Mouse (Mus musculus): Measurements from ENCODE around the gene Dcst1. TPM values are rescaled to one million over a fixed set of nuclear protein-coding genes. Genes with fewer than 3 reads are reported as not detected.

Gene Dcst1
- polyA plus RNA-seq (2012; rRNA removed) = 0.05 and 0.10 TPM in 2 replicates

DNA sequence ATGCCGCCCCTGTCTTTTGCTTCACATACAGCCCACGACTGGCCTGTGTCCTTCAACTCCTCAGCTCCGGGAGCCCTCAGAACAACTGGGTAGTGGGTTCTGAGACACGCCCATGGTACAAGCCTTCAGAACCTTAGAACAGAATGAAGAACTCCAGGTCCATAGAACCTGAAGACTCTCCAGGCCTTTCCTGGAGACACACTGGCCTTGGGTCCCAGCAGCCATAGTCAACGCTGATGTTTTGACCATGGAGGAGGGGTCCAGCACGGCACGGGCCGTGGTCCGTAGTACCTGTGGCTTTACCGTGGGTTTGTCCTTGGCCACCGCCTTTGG, at the start of gene Dcst1:
Gene Dcst1 (minus strand): TSS at position 101 of the 333 bp plus-strand sequence.

DNA sequence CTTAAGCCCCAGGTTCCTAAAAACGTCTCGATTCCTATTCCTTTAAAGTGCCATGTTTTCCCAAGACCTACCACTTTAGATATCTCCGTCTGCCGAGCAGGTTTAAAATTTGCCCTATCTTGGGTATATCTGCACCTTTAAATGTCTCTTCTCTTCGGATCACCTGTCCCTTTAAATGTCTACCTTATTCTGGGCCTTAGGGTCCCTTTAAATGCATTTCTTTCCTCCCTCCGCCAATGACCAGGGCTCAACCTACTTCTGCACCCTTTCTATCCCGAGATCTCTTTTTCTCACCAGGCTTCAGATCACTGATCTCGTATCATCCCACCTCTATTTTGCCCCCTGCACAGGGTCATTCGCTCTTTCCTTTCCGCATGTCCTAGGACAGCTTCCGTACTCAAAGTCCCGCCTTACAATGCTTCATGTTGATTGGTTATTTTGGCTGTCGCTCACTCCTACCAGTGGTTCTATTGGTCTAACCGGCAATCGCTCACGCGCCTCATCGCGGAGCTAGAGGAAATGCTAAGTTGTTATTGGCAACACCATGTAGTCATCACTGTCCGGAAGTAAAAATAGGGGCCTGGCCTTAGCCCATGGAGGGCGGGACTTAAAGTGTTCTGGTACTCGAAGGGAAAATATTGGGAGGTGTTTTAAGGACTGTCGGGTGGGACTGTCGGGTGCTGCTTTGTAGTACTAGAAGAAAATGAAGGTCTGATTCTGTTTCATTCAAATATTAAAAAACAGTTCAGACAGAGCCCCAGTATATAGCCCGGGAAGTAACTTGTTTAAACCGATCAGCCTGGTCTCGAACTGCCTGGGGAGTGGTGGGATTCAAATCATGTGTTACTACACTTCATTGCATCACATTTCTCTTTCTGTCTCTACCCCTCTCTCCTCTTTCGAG, 46.7 kb upstream of the Dcst1 start, which contains the start of gene Flad1:
Gene Flad1 (minus strand): TSS at position 381 of the 904 bp plus-strand sequence.

DNA sequence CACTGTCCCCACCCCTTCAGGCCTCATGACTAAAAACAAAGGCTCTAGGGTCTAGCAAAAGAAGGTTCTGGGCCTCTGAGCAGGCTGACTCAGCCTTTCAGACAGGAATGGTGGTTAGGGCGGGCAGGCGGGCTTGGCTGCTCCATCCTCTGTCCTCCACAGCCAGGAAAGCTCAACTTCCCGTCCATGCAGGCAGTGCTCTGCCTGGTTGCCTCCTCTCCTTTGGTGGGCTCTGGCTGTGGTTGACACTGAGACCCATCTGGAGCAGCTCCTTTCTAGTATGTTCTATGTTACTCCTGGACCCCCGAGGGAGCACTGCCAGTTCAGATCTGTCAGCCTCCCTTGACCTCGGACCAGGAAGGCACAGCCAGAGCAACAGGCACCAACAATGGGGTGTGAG, 37.6 kb upstream of the Dcst1 start, which contains the start of gene Lenep:
Gene Lenep (minus strand): TSS at position 101 of the 400 bp plus-strand sequence.

GRCm38 (mm10) chr3:89394006-89394893, 29.2 kb upstream of the Dcst1 start, which contains the start of gene Zbtb7b:
Zbtb7b (minus strand) TSS chr3:89394776.

DNA sequence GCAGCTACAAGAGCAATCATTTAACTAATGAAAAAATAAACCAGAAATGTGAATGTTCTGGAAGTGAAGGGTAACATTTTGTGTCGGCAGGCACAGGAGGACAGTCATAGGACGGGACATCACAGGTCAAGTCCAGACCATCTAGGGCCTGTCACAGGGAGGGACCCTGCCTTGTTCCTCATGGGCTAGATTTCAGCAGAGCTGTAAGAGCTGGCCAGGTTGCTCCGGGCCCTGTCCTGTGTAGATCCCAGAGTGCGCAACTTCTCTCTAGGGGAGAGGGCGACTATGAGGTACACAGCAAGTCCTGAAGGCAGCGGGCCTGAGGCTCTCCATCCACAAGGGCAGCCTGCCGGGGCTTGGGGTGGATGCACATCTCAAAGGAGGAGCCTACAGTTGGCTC, 3.4 kb downstream of the Dcst1 start, which contains the start of gene Dcst2:
Gene Dcst2 (plus strand): TSS at position 301 of the 400 bp plus-strand sequence.

GRCm38 (mm10) chr3:89349869-89350501, 15.1 kb downstream of the Dcst1 start, which contains the start of gene Adam15:
Adam15 (minus strand) TSS chr3:89349996.

DNA sequence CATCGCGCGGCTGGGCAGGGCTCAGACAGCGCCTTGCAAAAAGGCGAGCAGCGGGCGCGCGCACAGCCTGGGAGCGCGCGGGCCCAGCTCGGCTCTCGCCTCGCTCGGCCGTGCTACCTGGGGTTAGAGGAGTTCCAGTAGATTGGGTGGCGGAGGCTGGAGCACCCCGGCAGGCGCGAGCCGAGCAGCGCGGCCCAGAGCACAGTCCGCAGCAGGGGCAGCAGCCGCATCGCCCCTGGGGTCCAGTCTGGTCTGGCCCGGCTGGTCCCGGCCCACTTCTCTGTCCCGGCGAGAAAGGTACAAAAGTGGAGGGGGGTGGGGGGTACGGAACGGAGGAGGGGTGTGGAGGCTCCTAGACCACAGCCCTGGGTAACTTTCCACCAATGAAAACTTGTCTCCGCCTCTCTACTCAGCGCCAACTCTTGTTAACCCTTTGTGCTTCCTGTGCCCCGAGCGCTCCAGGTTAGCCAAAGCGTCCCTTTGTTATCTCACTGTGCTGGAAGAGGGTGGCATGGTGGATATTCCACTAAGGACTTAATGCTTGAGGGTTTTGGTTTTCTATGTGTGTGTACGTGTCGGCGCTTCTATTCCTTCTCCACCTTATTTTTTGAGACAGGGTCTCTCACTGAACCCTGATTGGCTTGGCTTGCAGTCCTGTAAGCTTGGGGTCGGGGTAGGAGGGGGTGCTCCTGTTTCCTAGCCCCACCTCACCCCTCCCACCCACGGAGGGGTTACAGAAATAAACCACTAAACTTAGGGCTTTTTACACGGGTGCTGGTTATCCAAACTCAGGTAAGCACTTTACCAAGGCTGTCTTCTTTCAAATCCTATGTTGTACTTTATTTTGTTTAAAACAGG, 27.1 kb downstream of the Dcst1 start, which contains the start of gene Efna4:
Gene Efna4 (minus strand): TSS at position 308 of the 858 bp plus-strand sequence.

DNA sequence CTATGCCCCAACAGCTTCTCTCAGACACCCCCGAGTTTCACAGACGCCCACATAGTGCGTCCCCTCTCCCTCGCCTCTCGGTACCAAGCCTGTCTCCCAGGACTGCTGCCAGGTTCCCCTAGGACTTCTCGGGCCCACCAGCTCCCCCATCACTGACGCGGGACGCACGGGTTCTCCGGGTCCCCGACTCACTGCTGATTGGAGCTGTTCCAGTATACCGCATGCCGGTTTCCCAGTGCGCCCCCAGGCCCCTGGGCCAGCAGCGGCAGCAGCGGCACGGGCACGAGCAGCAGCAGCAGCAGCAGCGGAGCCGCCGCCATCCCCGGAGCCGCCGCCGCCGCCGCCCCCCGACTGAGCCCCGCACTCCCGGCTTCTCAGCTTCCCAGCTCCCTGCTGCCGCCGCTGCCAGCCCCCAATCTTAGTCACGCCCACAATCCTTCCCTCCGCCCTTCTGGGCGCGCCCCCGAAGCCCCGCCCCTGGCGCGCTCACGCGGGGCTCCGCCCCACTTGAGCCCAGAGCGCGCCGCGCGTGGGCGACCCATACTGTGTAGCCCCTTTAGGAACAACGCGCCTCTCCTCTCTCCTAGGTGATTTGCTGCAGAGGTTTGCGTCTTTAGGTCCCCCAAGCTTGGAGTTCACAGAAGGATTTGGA, 42.4 kb downstream of the Dcst1 start, which contains the start of gene Efna3:
Gene Efna3 (minus strand): TSS at position 452 of the 652 bp plus-strand sequence.

Other genes starting within 250 kb of the Dcst1 start
- 0.16 and 0.20 TPM in 2 replicates for gene Pklr, start 229.1 kb downstream of the Dcst1 start, polyA plus RNA-seq (2012; rRNA removed)
- 39.0 and 45.4 TPM in 2 replicates for gene Hcn3, start 205.1 kb downstream of the Dcst1 start, polyA plus RNA-seq (2012; rRNA removed)
- gene Clk2, start 200.5 kb downstream of the Dcst1 start, polyA plus RNA-seq (2012; rRNA removed) = 134 and 139 TPM in 2 replicates
- gene Scamp3, start 187.8 kb downstream of the Dcst1 start, polyA plus RNA-seq (2012; rRNA removed) = 126 and 132 TPM in 2 replicates
- gene Fam189b, start 182.1 kb downstream of the Dcst1 start, polyA plus RNA-seq (2012; rRNA removed) = 73.1 and 87.3 TPM in 2 replicates
- gene Gba, start 162.3 kb downstream of the Dcst1 start, polyA plus RNA-seq (2012; rRNA removed) = 51.1 and 54.2 TPM in 2 replicates
- gene Thbs3, start 150.1 kb downstream of the Dcst1 start, polyA plus RNA-seq (2012; rRNA removed) = 175 and 182 TPM in 2 replicates
- 162 and 175 TPM in 2 replicates for gene Mtx1, start 138.2 kb downstream of the Dcst1 start, polyA plus RNA-seq (2012; rRNA removed)
- 9.0 and 10.7 TPM in 2 replicates for gene Muc1, start 136.2 kb downstream of the Dcst1 start, polyA plus RNA-seq (2012; rRNA removed)
- 101 and 102 TPM in 2 replicates for gene Krtcap2, start 119.3 kb downstream of the Dcst1 start, polyA plus RNA-seq (2012; rRNA removed)
- gene Trim46, start 118.9 kb downstream of the Dcst1 start, polyA plus RNA-seq (2012; rRNA removed) = 104 and 109 TPM in 2 replicates
- gene Dpm3, start 105.9 kb downstream of the Dcst1 start, polyA plus RNA-seq (2012; rRNA removed) = 175 and 201 TPM in 2 replicates
- gene Slc50a1, start 94.7 kb downstream of the Dcst1 start, polyA plus RNA-seq (2012; rRNA removed) = 57.4 and 74.4 TPM in 2 replicates
- gene Efna1, start 84.1 kb downstream of the Dcst1 start, polyA plus RNA-seq (2012; rRNA removed) = 12.7 and 19.2 TPM in 2 replicates
- gene Efna3, start 42.3 kb downstream of the Dcst1 start, polyA plus RNA-seq (2012; rRNA removed) = 50.5 and 63.6 TPM in 2 replicates
- 23.2 and 25.2 TPM in 2 replicates for gene Efna4, start 27.2 kb downstream of the Dcst1 start, polyA plus RNA-seq (2012; rRNA removed)
- gene Adam15, start 15.3 kb downstream of the Dcst1 start, polyA plus RNA-seq (2012; rRNA removed) = 60.2 and 80.6 TPM in 2 replicates
- gene Dcst2, start 3.3 kb downstream of the Dcst1 start, polyA plus RNA-seq (2012; rRNA removed) = 0.31 and 0.36 TPM in 2 replicates
- gene Zbtb7b, start 29.5 kb upstream of the Dcst1 start, polyA plus RNA-seq (2012; rRNA removed) = 2.3 and 4.1 TPM in 2 replicates
- gene Lenep, start 37.5 kb upstream of the Dcst1 start, polyA plus RNA-seq (2012; rRNA removed) = 4.3 and 5.9 TPM in 2 replicates
- gene Flad1, start 46.6 kb upstream of the Dcst1 start, polyA plus RNA-seq (2012; rRNA removed) = 44.4 and 51.7 TPM in 2 replicates
- gene Cks1b, start 53.1 kb upstream of the Dcst1 start, polyA plus RNA-seq (2012; rRNA removed) = 129 and 142 TPM in 2 replicates
- 28.8 and 52.2 TPM in 2 replicates for gene Shc1, start 53.2 kb upstream of the Dcst1 start, polyA plus RNA-seq (2012; rRNA removed)
- gene Pygo2, start 65.0 kb upstream of the Dcst1 start, polyA plus RNA-seq (2012; rRNA removed) = 63.1 and 63.3 TPM in 2 replicates
- gene Pbxip1, start 71.5 kb upstream of the Dcst1 start, polyA plus RNA-seq (2012; rRNA removed) = 11.9 and 16.8 TPM in 2 replicates
- gene Pmvk, start 89.3 kb upstream of the Dcst1 start, polyA plus RNA-seq (2012; rRNA removed) = 74.1 and 83.7 TPM in 2 replicates
- 9.8 and 11.5 TPM in 2 replicates for gene Kcnn3, start 154.9 kb upstream of the Dcst1 start, polyA plus RNA-seq (2012; rRNA removed)

Measured in central nervous system, embryonic 14 days (tissue).